Mouse (Mus musculus) bone marrow macrophage, adult 2 months (primary cell): ENCODE measurements around the gene Galnt15.

ENCODE experiments used
- CTCF ChIP-seq: IDR thresholded peaks from 2 replicates; pipeline ENCODE4 v1.5.1; 2012; ENCODE audit warnings: low read depth, mild to moderate bottlenecking, low read length, moderate library complexity
- POLR2A ChIP-seq: IDR thresholded peaks from 2 replicates; pipeline ENCODE4 v1.6.1; 2012; ENCODE audit warnings: mild to moderate bottlenecking, low read depth, low read length, borderline replicate concordance

- TF ChIP-seq CTCF (no peak), POLR2A (no peak)
Measured at GRCm38 (mm10) chr14:32091704-32092103, 62.9 kb downstream of the Galnt15 start.
